Mouse (Mus musculus) inflammation-experienced regulatory T-cells (primary cell): ENCODE measurements around the gene Serinc4. TPM values are rescaled to one million over a fixed set of nuclear protein-coding genes. Genes with fewer than 3 reads are reported as not detected.

Experiments used
- polyA plus RNA-seq, 2 experiments: library from polyadenylated mRNA; unstranded; fragments of 100-300 nt; shearing (Covaris generic); gene quantifications; one replicate each; pipeline ENCODE4 v1.2.1; 2017

The Serinc4 gene
- polyA plus RNA-seq: under 1 TPM; 0.33 TPM

DNA sequence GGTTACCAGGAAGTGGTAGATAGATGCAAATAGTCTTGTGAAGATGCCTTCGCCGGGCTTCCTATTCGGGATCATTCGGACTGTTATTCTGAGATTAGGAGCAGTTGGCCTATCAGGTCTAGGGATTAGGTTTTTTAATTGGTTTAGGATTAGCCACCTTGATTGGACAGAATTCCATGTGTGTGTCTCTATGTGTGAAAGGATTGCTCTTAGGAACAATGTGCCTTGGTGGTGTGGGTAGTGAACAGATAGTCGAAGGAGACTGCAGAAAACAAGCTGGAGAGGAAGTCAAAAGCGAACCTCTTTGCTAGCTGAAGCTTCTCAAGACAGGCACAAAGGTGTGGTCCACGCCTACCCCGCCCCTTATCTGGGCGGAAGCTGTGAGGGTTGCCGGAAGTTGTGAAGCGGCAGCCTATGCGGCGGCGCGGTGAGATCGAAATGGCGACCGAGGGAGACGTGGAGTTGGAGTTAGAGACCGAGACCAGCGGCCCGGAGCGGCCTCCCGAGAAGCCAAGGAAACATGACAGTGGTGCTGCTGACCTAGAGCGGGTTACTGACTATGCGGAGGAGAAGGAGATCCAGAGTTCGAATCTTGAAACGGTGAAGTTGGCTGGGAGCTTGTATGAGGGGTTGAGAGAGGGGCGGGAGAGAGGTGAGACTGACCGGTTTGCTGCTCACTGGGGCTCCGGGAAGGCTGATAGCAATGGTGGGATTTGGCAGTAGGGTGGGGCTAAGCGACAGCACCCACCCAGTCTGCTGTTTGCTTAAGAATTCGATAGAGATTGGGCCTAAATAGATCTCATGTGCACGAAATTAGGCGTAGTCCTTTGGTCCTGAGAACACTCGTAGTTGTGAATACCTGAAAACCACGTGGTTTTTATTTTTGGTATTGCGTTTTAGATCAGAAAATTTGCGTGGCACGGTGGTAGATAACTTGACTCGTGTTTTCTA is at the start of gene Serinc4:
TSS of gene Serinc4 (minus strand) at position 90 of the 951 bp plus-strand sequence.

DNA sequence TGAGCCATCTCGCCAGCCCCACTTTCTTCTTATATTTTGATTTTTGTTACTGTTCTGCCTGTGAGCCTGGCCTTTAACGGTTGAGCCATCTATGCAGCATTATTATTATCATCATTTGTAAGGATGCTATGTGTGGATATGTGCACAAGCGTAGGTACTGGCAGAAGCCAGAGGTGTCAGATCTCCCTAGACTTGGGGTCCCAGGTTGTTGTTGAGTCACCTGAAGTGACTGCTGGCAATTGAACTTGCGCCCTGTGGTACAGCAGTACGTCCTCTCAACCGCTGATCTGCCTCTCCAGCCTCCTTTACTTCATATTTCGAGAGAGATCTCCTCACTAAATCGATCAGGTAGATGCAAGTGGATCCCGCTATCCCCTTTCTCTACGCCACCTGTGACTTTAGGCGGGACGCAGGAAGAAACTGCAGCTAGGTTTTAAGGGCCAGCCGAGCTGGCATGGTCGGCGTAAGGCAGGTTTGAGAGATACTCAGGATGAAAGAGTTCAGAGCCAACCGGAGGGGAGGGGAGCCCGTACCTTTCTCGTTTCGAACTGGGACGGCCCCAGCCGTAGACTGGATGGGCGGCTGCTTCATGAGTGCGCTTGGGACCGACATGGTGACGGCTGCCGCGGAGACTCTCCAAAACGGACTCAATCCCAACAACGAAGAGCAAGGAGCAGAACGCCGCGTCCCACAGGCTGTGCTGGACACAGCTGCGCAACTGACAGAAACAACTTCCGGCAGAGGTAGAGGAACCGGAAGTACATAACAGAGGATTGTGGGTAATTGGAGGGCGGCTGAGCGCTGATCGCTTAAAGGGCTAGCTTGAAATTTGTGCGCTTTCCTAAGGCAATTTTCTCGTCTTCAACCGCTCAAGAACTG is 17.0 kb upstream of the Serinc4 start, which contains the start of gene Mfap1b:
TSS of gene Mfap1b (minus strand) at position 767 of the 879 bp plus-strand sequence.

DNA sequence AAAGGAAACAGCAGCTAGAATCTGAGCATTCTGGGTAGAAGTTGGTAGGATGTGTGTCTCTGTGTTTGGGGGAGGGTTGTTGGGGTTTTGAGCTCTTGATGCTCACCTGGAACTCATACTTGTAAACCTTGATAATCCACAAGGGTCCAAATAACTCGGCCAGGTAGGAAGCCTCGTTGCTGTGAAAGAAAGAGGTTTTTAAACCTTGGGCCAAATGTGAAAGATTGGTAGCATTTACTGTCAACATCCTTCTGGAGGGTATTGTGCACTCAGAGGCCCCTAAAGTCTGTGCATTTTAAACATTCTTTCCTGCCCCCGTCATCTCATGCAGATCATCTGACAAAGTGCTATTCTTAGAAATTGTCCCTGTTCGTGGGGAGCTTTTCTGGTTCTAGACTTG is 3.6 kb downstream of the Serinc4 start, which contains the start of gene Hypk:
TSS of gene Hypk (plus strand) at position 301 of the 400 bp plus-strand sequence.

DNA sequence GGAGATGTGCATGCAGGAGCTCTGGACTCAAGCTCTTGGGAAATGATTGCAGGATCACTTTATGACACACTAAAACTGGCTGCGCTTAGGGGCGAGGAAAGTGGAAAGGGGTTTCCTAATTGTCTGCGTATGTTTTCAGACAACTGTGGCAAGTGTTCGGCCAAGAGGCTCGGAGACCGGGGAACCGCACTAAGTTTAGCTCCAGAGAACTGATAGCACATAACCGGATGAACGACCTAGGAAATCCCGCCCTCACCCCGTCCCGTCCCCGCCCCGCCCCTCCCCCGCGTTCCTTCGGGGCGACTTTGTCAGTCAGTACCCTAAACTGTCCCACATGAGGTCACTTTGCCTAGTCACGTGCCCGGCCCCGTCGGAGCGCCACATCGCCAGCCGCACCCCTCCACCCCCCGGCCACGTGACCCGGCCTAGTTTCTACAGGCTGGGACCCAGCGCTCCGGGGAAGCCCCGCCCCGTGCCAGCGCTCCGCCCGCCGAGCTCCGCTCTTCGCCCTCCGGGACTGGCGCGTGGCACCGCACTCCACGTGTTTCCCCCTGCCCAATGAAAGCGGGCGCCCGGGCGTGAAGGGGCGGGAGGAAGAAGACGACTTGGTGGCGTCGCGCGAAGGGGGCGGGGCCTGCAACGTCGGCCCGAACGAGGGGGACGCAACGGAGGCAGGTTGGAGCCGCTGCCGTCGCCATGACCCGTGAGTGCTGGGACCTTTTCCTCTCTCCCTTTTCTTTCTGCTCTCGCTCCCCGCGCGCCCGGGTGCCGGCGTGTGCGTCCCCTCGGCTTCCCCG is 7.6 kb downstream of the Serinc4 start, which contains the start of gene Serf2:
TSS of gene Serf2 (plus strand) at position 457 of the 797 bp plus-strand sequence.

DNA sequence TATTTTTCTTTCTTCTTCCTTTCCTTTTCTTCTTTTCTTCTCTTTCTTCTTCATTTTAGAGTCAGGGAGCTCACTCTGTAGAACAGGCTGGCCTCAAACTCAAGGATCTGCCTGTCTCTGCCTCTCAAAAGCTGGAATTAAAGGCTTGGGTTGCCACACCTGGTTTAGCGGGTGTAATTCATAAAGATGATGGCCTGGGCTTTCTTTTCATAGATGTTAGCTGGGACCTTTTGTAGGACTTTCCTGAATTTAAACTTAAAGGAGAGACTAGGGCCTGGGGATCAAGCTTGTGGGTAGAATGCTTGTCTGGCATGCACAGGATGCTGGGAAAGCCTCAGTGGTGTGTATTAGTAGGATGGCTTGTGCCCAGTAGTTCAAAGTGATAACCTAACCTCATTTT is 12.4 kb downstream of the Serinc4 start, which contains the start of gene Ell3:
TSS of gene Ell3 (minus strand) at position 101 of the 400 bp plus-strand sequence.

DNA sequence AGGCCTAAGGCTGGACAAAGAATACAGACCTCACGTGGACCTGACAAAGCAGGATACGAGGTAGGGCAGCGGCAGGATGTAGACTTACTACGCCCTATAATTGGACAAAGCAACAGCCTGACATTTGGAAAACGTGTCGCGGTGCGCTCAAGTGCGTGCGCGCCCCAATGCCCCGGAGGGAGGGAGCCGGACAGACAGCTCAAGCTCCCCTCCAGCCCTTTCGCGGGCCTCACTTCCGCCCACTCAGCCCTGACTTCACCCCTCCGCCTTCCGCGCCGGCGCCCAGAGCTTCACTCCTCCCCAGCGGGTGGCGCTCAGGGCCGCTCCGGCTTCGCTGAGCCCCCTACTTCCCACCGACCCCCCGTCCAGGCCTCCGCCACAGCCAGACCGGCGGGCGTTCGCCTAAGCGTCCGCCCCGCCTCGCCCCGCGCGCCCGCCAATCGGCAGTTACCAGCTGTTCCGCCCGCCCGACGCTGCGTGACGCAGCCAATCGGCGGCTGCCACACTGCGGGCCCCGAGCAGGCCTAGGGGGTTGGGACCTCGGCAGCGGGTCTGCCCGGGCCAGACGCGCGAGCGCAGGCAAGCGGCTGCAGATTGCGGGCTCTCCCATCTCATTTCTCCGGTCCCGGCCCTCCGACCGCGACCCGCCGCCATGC is 43.1 kb downstream of the Serinc4 start, which contains the start of the genes Pdia3 and Catsper2:
TSS of gene Pdia3 (plus strand) at position 389 of the 656 bp plus-strand sequence.
TSS of gene Catsper2 (minus strand) at position 406 of the 656 bp plus-strand sequence.

Other genes starting within 250 kb of the Serinc4 start
- 10 to 100 TPM; 52.9 to 53.3 TPM for gene Trp53bp1, start 185.4 kb downstream of the Serinc4 start, polyA plus RNA-seq
- under 1 TPM; 0.18 to 0.20 TPM for gene Map1a, start 167.2 kb downstream of the Serinc4 start, polyA plus RNA-seq
- gene Ppip5k1, start 101.4 kb downstream of the Serinc4 start, polyA plus RNA-seq: 10 to 100 TPM; 11.5 to 20.2 TPM
- 1 to 10 TPM in 1 of 2 experiments, under 1 TPM in 1; 0.73 to 3.3 TPM for gene Ckmt1, start 99.1 kb downstream of the Serinc4 start, polyA plus RNA-seq
- under 1 TPM in 1 of 2 experiments, not detected in 1; 0.21 TPM for gene Strc, start 69.6 kb downstream of the Serinc4 start, polyA plus RNA-seq
- gene Pdia3, start 43.0 kb downstream of the Serinc4 start, polyA plus RNA-seq: 100 to 1,000 TPM; 670 to 712 TPM
- gene Catsper2, start 43.0 kb downstream of the Serinc4 start, polyA plus RNA-seq: 1 to 10 TPM; 3.0 to 3.9 TPM
- 1 to 10 TPM in 1 of 2 experiments, under 1 TPM in 1; 0.26 to 1.1 TPM for gene Ell3, start 12.5 kb downstream of the Serinc4 start, polyA plus RNA-seq
- 100 to 1,000 TPM; 402 to 494 TPM for gene Serf2, start 7.6 kb downstream of the Serinc4 start, polyA plus RNA-seq
- 100 to 1,000 TPM; 148 to 150 TPM for gene Hypk, start 3.5 kb downstream of the Serinc4 start, polyA plus RNA-seq
- gene Mfap1b, start 17.3 kb upstream of the Serinc4 start, polyA plus RNA-seq: 100 to 1,000 TPM in 1 of 2 experiments, 10 to 100 TPM in 1; 95.4 to 104 TPM
- 10 to 100 TPM; 33.1 to 44.8 TPM for gene Mfap1a, start 49.9 kb upstream of the Serinc4 start, polyA plus RNA-seq
- gene Wdr76, start 49.9 kb upstream of the Serinc4 start, polyA plus RNA-seq: 1 to 10 TPM; 6.0 to 6.5 TPM